ENCODE assay signal across 29 mouse cellular contexts in genomic region chr4:124109371-124109770, GRCm38 (mm10).
DNase-seq lines count a peak whose midpoint lies in the region; ATAC-seq and TF ChIP-seq lines count a peak whose summit lies in the region.
"Had no signal": no experiment of that assay in that cellular context is flagged by ENCODE, and none has a peak within 500 bp of the region (broad histone marks: within the 10 kb centered on the region; RNA-seq: fewer than 3 reads in every experiment).

No protein-coding gene starts in this region.

- no peaks in the 10 kb centered on the region for H3K27me3 ChIP-seq in midbrain, embryonic 14.5 days (ENCODE audit: control insufficient read depth, insufficient read depth, low read length)
- no peaks in the 10 kb centered on the region for H3K27me3 ChIP-seq in midbrain, embryonic 10.5 days (ENCODE audit: low read depth, poor library complexity, severe bottlenecking)
- H3K27me3 ChIP-seq: forebrain, embryonic 15.5 days; heart, embryonic 12.5 days; limb, embryonic 15.5 days; neural tube, embryonic 13.5 days had no signal

- no peak overlapping the region for H3K4me2 ChIP-seq in midbrain, embryonic 14.5 days (ENCODE audit: low read length)
- H3K4me2 ChIP-seq: forebrain, embryonic 15.5 days; heart, embryonic 12.5 days; hindbrain, embryonic 14.5 days; limb, embryonic 15.5 days; lung, embryonic 14.5 days; neural tube, embryonic 13.5 days had no signal

- H3K9me3 ChIP-seq in midbrain, embryonic 14.5 days (ENCODE audit: control insufficient read depth, low read length), result no peaks in the 10 kb centered on the region
- no peaks in the 10 kb centered on the region for H3K9me3 ChIP-seq in midbrain, embryonic 10.5 days (replicated peaks)
- H3K9me3 ChIP-seq: forebrain, embryonic 15.5 days; heart, embryonic 12.5 days; limb, embryonic 10.5 days; limb, embryonic 15.5 days; neural tube, embryonic 13.5 days had no signal

- TF ChIP-seq CTCF in layer of hippocampus, adult 2 months (conservative IDR thresholded peaks at IDR 0.05), result no peak

- H3K36me3 ChIP-seq in midbrain, embryonic 14.5 days (ENCODE audit: control insufficient read depth, insufficient read depth, low read length), result no peaks in the 10 kb centered on the region
- no peaks in the 10 kb centered on the region for H3K36me3 ChIP-seq in midbrain, embryonic 10.5 days
- H3K36me3 ChIP-seq: forebrain, embryonic 15.5 days; heart, embryonic 12.5 days; limb, embryonic 10.5 days; limb, embryonic 15.5 days; neural tube, embryonic 13.5 days had no signal

- DNase-seq in frontal cortex, postnatal 10 days (ENCODE audit: low spot score in 2 of 2), result peak; percentile 6 to 11
- DNase-seq in frontal cortex, postnatal 25 days (ENCODE audit: low spot score in 2 of 2), result no peak
- peak; percentile 20 for DNase-seq in midbrain, embryonic 14.5 days
- no peak for DNase-seq in midbrain, embryonic 10.5 days (ENCODE audit: low spot score)
- peak; percentile 33 to 68 for DNase-seq in layer of hippocampus, adult 2 months (ENCODE audit: low spot score in 2 of 2)
- DNase-seq in telencephalon, adult 2 months (ENCODE audit: low read depth, low spot score), result peak; percentile 19
- no peak for DNase-seq in ovary, postnatal 14 days (ENCODE audit: low spot score)
- DNase-seq: adrenal gland, postnatal 14 days; cerebellum, adult 2 months; cerebellum, postnatal 14 days; heart, adult 2 months; kidney, adult 9 months; kidney, postnatal 10 days; lung, embryonic 14.5 days; lung, postnatal 14 days; right cerebral cortex, postnatal 4 days; thymus, adult 2 months; thymus, postnatal 36 days had no signal

- no peak overlapping the region for H3K4me3 ChIP-seq in midbrain, embryonic 14.5 days (replicated peaks; ENCODE audit: low read depth, low read length)
- H3K4me3 ChIP-seq in midbrain, embryonic 10.5 days, result no peak overlapping the region
- no peak overlapping the region for H3K4me3 ChIP-seq in layer of hippocampus, adult 2 months
- H3K4me3 ChIP-seq: erythroblast, embryonic 14.5 days; forebrain, embryonic 15.5 days; heart, adult 2 months; heart, embryonic 12.5 days; limb, embryonic 10.5 days; limb, embryonic 15.5 days; neural tube, embryonic 13.5 days had no signal

- ATAC-seq in midbrain, embryonic 14.5 days (ENCODE audit: low FRiP score, low TSS enrichment), result no peak
- ATAC-seq: CD4-positive, CD25-positive, alpha-beta regulatory T cell, adult 4 months; forebrain, embryonic 15.5 days; intestine, postnatal 0 days had no signal

- H3K27ac ChIP-seq in midbrain, embryonic 14.5 days (replicated peaks; ENCODE audit: low read depth, low read length), result no peak overlapping the region
- no peak overlapping the region for H3K27ac ChIP-seq in midbrain, embryonic 10.5 days (replicated peaks)
- peak overlapping the region; percentile 72 for H3K27ac ChIP-seq in layer of hippocampus, adult 2 months
- H3K27ac ChIP-seq: forebrain, embryonic 15.5 days; heart, adult 2 months; hindbrain, embryonic 14.5 days; limb, embryonic 10.5 days; limb, embryonic 15.5 days; liver, embryonic 14.5 days; neural tube, embryonic 13.5 days; stomach, postnatal 0 days had no signal

- H3K4me1 ChIP-seq in midbrain, embryonic 14.5 days (ENCODE audit: control insufficient read depth, insufficient read depth, low read length), result 0 out of 2 replicates have a peak, but pooled peaks cover 8% of the 10 kb centered on the region
- H3K4me1 ChIP-seq in midbrain, embryonic 10.5 days, result no peaks in the 10 kb centered on the region
- H3K4me1 ChIP-seq: heart, embryonic 12.5 days; limb, embryonic 10.5 days; limb, embryonic 15.5 days; neural tube, embryonic 13.5 days had no signal

- no peak overlapping the region for H3K9ac ChIP-seq in midbrain, embryonic 14.5 days (replicated peaks; ENCODE audit: low read length)
- H3K9ac ChIP-seq: forebrain, embryonic 15.5 days; heart, embryonic 12.5 days; hindbrain, embryonic 14.5 days; limb, embryonic 15.5 days; liver, embryonic 14.5 days; lung, embryonic 14.5 days; neural tube, embryonic 13.5 days had no signal

- 64% methylated on average over 3 of the region's 3 CpGs for WGBS in midbrain, embryonic 14.5 days
- WGBS in midbrain, embryonic 10.5 days, result 77% methylated on average over 3 of the region's 3 CpGs

Comparison
In these comparisons a context has a peak if more than half of its experiments do, and no peak if none do; other contexts are left out.
1. DNase-seq: peak in frontal cortex, postnatal 10 days (2 of 2), midbrain, embryonic 14.5 days (single experiment), layer of hippocampus, adult 2 months (2 of 2) and telencephalon, adult 2 months (single experiment); none in frontal cortex, postnatal 25 days (0 of 2), midbrain, embryonic 10.5 days (single experiment) and ovary, postnatal 14 days (single experiment).